Mouse (Mus musculus) lung, postnatal 0 days (tissue): ENCODE data around the gene Hoxa1.

Source experiments
- CTCF ChIP-seq: IDR thresholded peaks from 2 replicates; pipeline ENCODE4 v1.5.1; 2016; ENCODE audit warnings: antibody characterized with exemption, mild to moderate bottlenecking
- EP300 ChIP-seq: IDR thresholded peaks from 2 replicates; pipeline ENCODE4 v1.6.1; 2016; ENCODE audit warnings: antibody characterized with exemption, mild to moderate bottlenecking, control low read depth

DNA sequence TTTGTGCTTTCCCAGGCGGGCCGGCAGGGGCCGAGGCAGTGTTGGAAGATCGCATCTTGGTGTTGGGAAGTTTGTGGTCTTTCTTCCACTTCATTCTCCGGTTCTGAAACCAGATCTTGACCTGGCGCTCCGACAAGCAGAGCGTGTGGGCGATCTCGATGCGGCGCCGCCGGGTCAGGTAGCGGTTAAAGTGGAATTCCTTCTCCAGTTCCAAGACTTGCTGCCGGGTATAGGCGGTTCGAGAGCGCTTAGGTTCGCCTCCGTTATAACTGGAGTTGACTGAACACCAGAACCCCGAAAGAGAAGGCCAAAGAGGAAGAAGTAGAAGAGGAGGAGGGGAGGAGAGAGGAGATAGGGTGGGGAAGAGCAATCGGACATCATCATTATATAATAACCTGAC, 32.3 kb upstream of the Hoxa1 start:
- TF ChIP-seq CTCF, result 0 out of 2 replicates have a peak, but pooled peaks have one; percentile 17
- no peak for TF ChIP-seq EP300
